Mouse (Mus musculus): ENCODE results near the gene Mrto4. TPM values are rescaled to one million over a fixed set of nuclear protein-coding genes. Genes with fewer than 3 reads are reported as not detected.

Mrto4 gene
- polyA plus RNA-seq, 1 experiment from 2014 or later: 85.6 TPM

- H3K27ac ChIP-seq (replicated peaks): no peak overlapping the region
- H3K36me3 ChIP-seq: no peaks in the 10 kb centered on the region
- no peak overlapping the region for H3K4me3 ChIP-seq
- no peaks in the 10 kb centered on the region for H3K4me1 ChIP-seq (replicated peaks)
- no peak for ATAC-seq (ENCODE audit: low FRiP score, low read depth)
- H3K4me2 ChIP-seq: peak overlapping the region; percentile 33
- no peak overlapping the region for H3K9ac ChIP-seq
- H3K9me3 ChIP-seq: no peaks in the 10 kb centered on the region
- peaks cover 9% of the 10 kb centered on the region; the same call in 1 of the 2 replicates for H3K27me3 ChIP-seq
- 28% methylated on average over 24 of the region's 24 CpGs for WGBS
These were observed 15.4 kb downstream of the Mrto4 start for GRCm38 (mm10) chr4:139336822-139337483.

DNA sequence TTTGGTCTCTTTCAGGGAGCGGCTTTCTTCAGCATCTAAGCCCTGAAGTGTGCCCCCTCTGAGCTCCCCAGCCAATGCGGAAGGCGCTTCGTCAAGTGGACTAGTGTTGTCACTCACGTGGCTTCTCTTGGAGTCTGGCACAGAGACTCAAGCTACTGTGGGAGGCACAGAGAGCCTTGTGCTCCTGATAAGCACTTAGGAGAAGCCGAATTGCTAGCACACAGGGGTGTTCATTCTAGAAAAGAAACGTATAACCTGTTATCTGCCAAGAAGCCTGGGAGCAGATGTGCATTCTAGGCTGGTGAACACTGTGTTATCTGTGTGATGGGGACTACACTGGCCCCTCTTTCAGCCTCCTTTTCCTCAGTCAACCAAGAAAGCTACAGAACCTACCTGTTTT lies 16.9 kb downstream of the Mrto4 start:
- no peak overlapping the region for H3K27ac ChIP-seq (replicated peaks)

DNA sequence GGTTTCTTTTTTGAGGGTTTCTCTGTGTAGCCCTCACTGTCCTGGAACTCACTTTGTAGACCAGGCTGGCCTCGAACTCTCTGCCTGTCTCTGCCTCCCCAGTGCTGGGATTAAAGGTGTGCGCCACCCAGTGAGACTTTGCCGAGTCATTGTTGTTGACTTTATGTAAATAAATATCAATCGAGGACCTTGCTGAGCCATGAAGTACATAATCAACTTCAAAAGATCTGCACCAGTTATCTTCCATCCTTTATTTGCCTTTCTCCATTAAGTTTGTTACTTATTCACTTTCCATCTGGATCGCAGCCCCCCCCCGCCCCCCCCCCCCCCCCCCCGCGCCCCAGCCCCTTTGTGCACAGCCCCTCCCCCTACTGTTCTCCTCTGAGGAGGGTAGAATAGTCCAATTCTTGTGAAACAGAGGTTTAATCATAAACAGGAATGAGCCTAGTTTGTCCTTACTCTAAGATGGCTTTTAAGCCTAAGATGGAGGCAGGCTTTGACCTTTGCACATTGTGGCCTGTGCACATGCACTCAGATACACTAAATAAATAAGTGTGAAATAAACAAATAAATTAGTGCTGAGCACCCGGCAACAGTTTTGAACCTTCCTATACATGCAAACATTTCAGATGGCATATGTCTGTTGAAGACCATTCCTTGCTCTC lies 17.6 kb downstream of the Mrto4 start:
- no peaks in the 10 kb centered on the region for H3K9me3 ChIP-seq
- H3K4me2 ChIP-seq: no peak overlapping the region
- WGBS: 60% methylated on average over 8 of the region's 9 CpGs
- peaks cover 9% of the 10 kb centered on the region; the same call in 1 of the 2 replicates for H3K27me3 ChIP-seq
- H3K4me3 ChIP-seq: no peak overlapping the region
- no peak overlapping the region for H3K27ac ChIP-seq (replicated peaks)
- H3K9ac ChIP-seq: no peak overlapping the region
- no peak for ATAC-seq (ENCODE audit: low FRiP score, low read depth)
- H3K4me1 ChIP-seq (replicated peaks): no peaks in the 10 kb centered on the region
- no peaks in the 10 kb centered on the region for H3K36me3 ChIP-seq

More for the DNA sequence above, 16.9 kb downstream of the Mrto4 start:
- no peaks in the 10 kb centered on the region for H3K36me3 ChIP-seq
- no peak overlapping the region for H3K9ac ChIP-seq
- no peak for ATAC-seq (ENCODE audit: low FRiP score, low read depth)
- no peak overlapping the region for H3K4me2 ChIP-seq
- no peaks in the 10 kb centered on the region for H3K9me3 ChIP-seq
- peaks cover 9% of the 10 kb centered on the region; the same call in 1 of the 2 replicates for H3K27me3 ChIP-seq
- no peaks in the 10 kb centered on the region for H3K4me1 ChIP-seq (replicated peaks)
- WGBS: 68% methylated on average over 7 of the region's 7 CpGs
- H3K4me3 ChIP-seq: no peak overlapping the region

- WGBS: 9% methylated on average over 10 of the region's 10 CpGs
- Histone ChIP-seq H3K4me1 (replicated peaks) (no peaks in the 10 kb centered on the region), H3K9ac (no peak overlapping the region), H3K4me2 (peak overlapping the region; percentile 34; the same call in 1 of the 2 replicates), H3K9me3 (no peaks in the 10 kb centered on the region), H3K27me3 (no peaks in the 10 kb centered on the region), H3K27ac (replicated peaks) (no peak overlapping the region), H3K36me3 (no peaks in the 10 kb centered on the region), H3K4me3 (no peak overlapping the region)
- no peak for ATAC-seq (ENCODE audit: low FRiP score, low read depth)
These were observed 21.8 kb downstream of the Mrto4 start for GRCm38 (mm10) chr4:139330605-139331004.

GRCm38 (mm10) chr4:139319740-139320139 lies 32.6 kb downstream of the Mrto4 start:
- Histone ChIP-seq H3K4me3 (no peak overlapping the region), H3K9me3 (no peaks in the 10 kb centered on the region), H3K36me3 (0 out of 2 replicates have a peak, but pooled peaks cover 6% of the 10 kb centered on the region), H3K27ac (replicated peaks) (no peak overlapping the region), H3K27me3 (no peaks in the 10 kb centered on the region), H3K4me2 (no peak overlapping the region), H3K9ac (no peak overlapping the region), H3K4me1 (replicated peaks) (no peaks in the 10 kb centered on the region)
- WGBS: 89% methylated on average over 4 of the region's 4 CpGs
- ATAC-seq (ENCODE audit: low FRiP score, low read depth): no peak

GRCm38 (mm10) chr4:139318449-139318848 lies 33.9 kb downstream of the Mrto4 start:
- H3K36me3 ChIP-seq: 0 out of 2 replicates have a peak, but pooled peaks cover 9% of the 10 kb centered on the region
- H3K27ac ChIP-seq (replicated peaks): no peak overlapping the region
- H3K27me3 ChIP-seq: no peaks in the 10 kb centered on the region
- no peaks in the 10 kb centered on the region for H3K4me1 ChIP-seq (replicated peaks)
- no peak overlapping the region for H3K4me3 ChIP-seq
- no peak for ATAC-seq (ENCODE audit: low FRiP score, low read depth)
- no peaks in the 10 kb centered on the region for H3K9me3 ChIP-seq
- no peak overlapping the region for H3K9ac ChIP-seq
- no peak overlapping the region for H3K4me2 ChIP-seq
- 96% methylated on average over 11 of the region's 11 CpGs for WGBS

GRCm38 (mm10) chr4:139312632-139313031 lies 39.7 kb downstream of the Mrto4 start:
- no peak overlapping the region for H3K27ac ChIP-seq (replicated peaks)
- 0 out of 2 replicates have a peak, but pooled peaks cover 9% of the 10 kb centered on the region for H3K36me3 ChIP-seq
- H3K4me1 ChIP-seq (replicated peaks): peaks cover 30% of the 10 kb centered on the region
- H3K4me3 ChIP-seq: no peak overlapping the region
- H3K9me3 ChIP-seq: no peaks in the 10 kb centered on the region
- ATAC-seq (ENCODE audit: low FRiP score, low read depth): no peak
- H3K4me2 ChIP-seq: no peak overlapping the region
- 63% methylated on average over 4 of the region's 4 CpGs for WGBS
- no peaks in the 10 kb centered on the region for H3K27me3 ChIP-seq
- no peak overlapping the region for H3K9ac ChIP-seq

- ATAC-seq (ENCODE audit: low FRiP score, low read depth): no peak
- Histone ChIP-seq H3K4me2 (peak overlapping the region; percentile 93), H3K9ac (peak overlapping the region; percentile 80; the same call in 1 of the 2 replicates), H3K4me1 (replicated peaks) (peaks cover 30% of the 10 kb centered on the region), H3K27me3 (no peaks in the 10 kb centered on the region), H3K36me3 (0 out of 2 replicates have a peak, but pooled peaks cover 9% of the 10 kb centered on the region), H3K9me3 (no peaks in the 10 kb centered on the region), H3K27ac (replicated peaks) (no peak overlapping the region), H3K4me3 (peak overlapping the region; percentile 72)
- 25% methylated on average over 14 of the region's 14 CpGs for WGBS
These were observed 40.7 kb downstream of the Mrto4 start for GRCm38 (mm10) chr4:139311707-139312106.

DNA sequence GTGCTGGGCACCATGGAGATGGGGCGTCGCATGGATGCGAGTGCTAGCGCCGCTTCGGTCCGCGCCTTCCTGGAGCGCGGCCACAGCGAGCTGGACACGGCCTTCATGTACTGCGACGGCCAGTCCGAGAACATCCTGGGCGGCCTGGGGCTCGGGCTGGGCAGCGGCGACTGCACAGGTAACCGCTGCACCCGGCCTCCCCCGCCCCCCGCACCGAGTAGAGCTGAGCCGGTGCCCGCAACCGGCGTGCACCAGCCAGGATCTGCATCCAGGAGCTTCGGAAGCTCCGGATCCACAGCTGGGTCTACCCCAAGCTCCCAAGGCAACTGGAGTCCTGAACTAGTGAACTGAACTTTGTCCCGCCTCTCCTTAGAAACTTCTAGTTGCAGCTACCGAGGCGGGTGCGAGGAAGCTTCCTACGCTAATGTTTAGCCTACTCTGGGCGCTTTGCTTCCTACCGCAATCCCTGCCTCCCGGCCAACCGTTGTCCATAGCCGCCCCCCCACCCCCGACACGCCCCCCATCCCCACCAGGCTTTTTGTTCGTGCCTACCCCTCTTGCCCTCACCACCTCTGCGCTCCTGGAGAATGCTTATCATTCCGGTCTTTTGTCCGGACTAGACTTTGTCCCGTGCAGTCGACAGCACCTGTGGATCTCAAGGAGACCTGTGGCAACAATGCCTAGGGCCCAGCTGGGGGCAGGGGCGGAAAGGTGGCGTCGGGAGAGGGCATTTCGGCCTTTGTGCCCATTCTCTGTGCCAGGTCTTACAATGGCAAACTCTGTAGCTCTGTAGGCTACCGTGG lies 41.3 kb downstream of the Mrto4 start:
- peak overlapping the region; percentile 72 for H3K4me3 ChIP-seq
- peaks cover 30% of the 10 kb centered on the region for H3K4me1 ChIP-seq (replicated peaks)
- under 1% methylated on average over 47 of the region's 53 CpGs for whole genome bisulfite sequencing
- H3K4me2 ChIP-seq: peak overlapping the region; percentile 93
- H3K27ac ChIP-seq (replicated peaks): peak overlapping the region; percentile 78
- H3K36me3 ChIP-seq: peaks cover 9% of the 10 kb centered on the region; the same call in 1 of the 2 replicates
- no peaks in the 10 kb centered on the region for H3K27me3 ChIP-seq
- peak overlapping the region; percentile 80 for H3K9ac ChIP-seq
- peak; percentile 81; the same call in 1 of the 2 replicates for ATAC-seq (ENCODE audit: low FRiP score, low read depth)
- no peaks in the 10 kb centered on the region for H3K9me3 ChIP-seq

GRCm38 (mm10) chr4:139310171-139310898 lies 42.0 kb downstream of the Mrto4 start, which contains the start of the genes Pqlc2 and Akr7a5:
Gene Pqlc2 (minus strand): TSS chr4:139310708.
Gene Akr7a5 (plus strand): TSS chr4:139310744.
- peak within 1 kb of the TSS; percentile 78 for H3K27ac ChIP-seq (replicated peaks)
- under 1% methylated on average over 63 of the region's 63 CpGs for WGBS
- peak within 1 kb of the TSS; percentile 93 for H3K4me2 ChIP-seq
- no peaks in the 10 kb centered on the region for H3K9me3 ChIP-seq
- peak; percentile 92 for ATAC-seq (ENCODE audit: low FRiP score, low read depth)
- peaks cover 7% of the 10 kb centered on the region; the same call in 1 of the 2 replicates for H3K36me3 ChIP-seq
- H3K9ac ChIP-seq: peak within 1 kb of the TSS; percentile 80
- H3K4me1 ChIP-seq (replicated peaks): peaks cover 30% of the 10 kb centered on the region
- peak within 1 kb of the TSS; percentile 72 for H3K4me3 ChIP-seq
- H3K27me3 ChIP-seq: no peaks in the 10 kb centered on the region

DNA sequence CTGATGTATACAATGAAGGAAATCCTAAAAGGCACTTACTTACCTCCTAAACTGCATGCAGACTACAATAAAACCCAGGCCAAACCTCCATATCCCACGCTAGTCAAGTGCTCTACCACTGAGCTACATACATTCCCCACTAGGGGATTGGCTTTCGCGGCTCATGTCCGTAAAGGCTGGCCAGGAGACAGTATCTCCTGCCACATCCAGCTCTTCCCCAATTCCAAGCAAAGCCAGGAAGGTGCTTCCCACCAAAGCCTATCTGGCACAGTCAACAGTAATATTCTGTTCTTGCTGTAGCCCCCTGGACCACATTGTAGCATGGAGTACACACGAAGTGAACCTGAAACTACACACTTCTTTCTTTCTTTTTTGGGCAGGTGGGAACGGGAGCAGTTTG lies 42.7 kb downstream of the Mrto4 start:
- H3K9ac ChIP-seq: peak overlapping the region; percentile 80; the same call in 1 of the 2 replicates
- H3K9me3 ChIP-seq: no peaks in the 10 kb centered on the region
- WGBS: 20% methylated on average over 6 of the region's 6 CpGs
- H3K4me2 ChIP-seq: peak overlapping the region; percentile 93
- peaks cover 30% of the 10 kb centered on the region for H3K4me1 ChIP-seq (replicated peaks)
- H3K27me3 ChIP-seq: no peaks in the 10 kb centered on the region
- no peak for ATAC-seq (ENCODE audit: low FRiP score, low read depth)
- peaks cover 9% of the 10 kb centered on the region for H3K36me3 ChIP-seq
- H3K27ac ChIP-seq (replicated peaks): no peak overlapping the region
- peak overlapping the region; percentile 72 for H3K4me3 ChIP-seq

Measured in hindbrain, embryonic 15.5 days (tissue).